Mouse (Mus musculus) heart, embryonic 13.5 days (tissue): Measurements from ENCODE around the gene Cacna1d. TPM values are rescaled to one million over a fixed set of nuclear protein-coding genes. Genes with fewer than 3 reads are reported as not detected.

ENCODE experiments used
- ATAC-seq: fragments of 200-750 bp; cut with Nextera tagmentation; 2 replicates; pipeline ENCODE4 v1.8.0; 2017; ENCODE audit warnings: moderate TSS enrichment; ENCODE audit not compliant: insufficient number of reproducible peaks, low FRiP score, low TSS enrichment; ENCODE audit errors: extremely low read depth
- H3K27ac ChIP-seq: fragments of 300-500 bp; sonication (generic); replicated peaks from 2 replicates; pipeline ENCODE4 v1.5.1; 2015; ENCODE audit warnings: moderate library complexity, mild to moderate bottlenecking, inconsistent platforms
- H3K27me3 ChIP-seq: fragments of 300-500 bp; sonication (generic); replicated peaks from 2 replicates; pipeline ENCODE4 v1.6.1; 2015; ENCODE audit warnings: mild to moderate bottlenecking, inconsistent platforms
- H3K36me3 ChIP-seq: fragments of 300-500 bp; sonication (generic); 2 replicates; pipeline ENCODE4 v1.6.1; 2015; ENCODE audit warnings: mild to moderate bottlenecking, inconsistent platforms
- H3K4me1 ChIP-seq: fragments of 300-500 bp; sonication (generic); 2 replicates; pipeline ENCODE4 v1.6.1; 2015; ENCODE audit warnings: inconsistent platforms
- H3K4me2 ChIP-seq: fragments of 300-500 bp; sonication (generic); 2 replicates; pipeline ENCODE4 v1.6.1; 2015; ENCODE audit warnings: inconsistent platforms, mild to moderate bottlenecking, moderate library complexity
- H3K4me3 ChIP-seq: fragments of 300-500 bp; sonication (generic); 2 replicates; pipeline ENCODE4 v1.5.1; 2015; ENCODE audit warnings: moderate library complexity, mild to moderate bottlenecking, inconsistent platforms
- H3K9ac ChIP-seq: fragments of 300-500 bp; sonication (generic); 2 replicates; pipeline ENCODE4 v1.6.1; 2015; ENCODE audit warnings: inconsistent platforms, mild to moderate bottlenecking, moderate library complexity
- H3K9me3 ChIP-seq: fragments of 300-500 bp; sonication (generic); 2 replicates; pipeline ENCODE4 v1.6.1; 2016; ENCODE audit warnings: inconsistent platforms
- WGBS: fragments of 180-500 bp; shearing (Covaris S2); methylation state at CpG from one replicate; pipeline ENCODE4 v1.1.7; 2015; ENCODE audit warnings: mixed read lengths; 5-methylcytosine and 5-hydroxymethylcytosine counted together
- polyA plus RNA-seq: library from polyadenylated mRNA; unstranded; fragments of >200 nt; fragmentation: Nextera tagmentation; extraction: Ambion mirVana; gene quantifications from 2 replicates; pipeline ENCODE4 v1.2.1, GENCODE M21; 2015

Gene Cacna1d
- polyA plus RNA-seq, 1 experiment from 2014 or later: 8.0 TPM

GRCm38 (mm10) chr14:30015008-30015407 lies 476.2 kb downstream of the Cacna1d start:
- H3K27ac ChIP-seq: no peak overlapping the region
- peaks cover 12% of the 10 kb centered on the region for H3K27me3 ChIP-seq
- no peaks in the 10 kb centered on the region for H3K4me1 ChIP-seq
- H3K9me3 ChIP-seq: no peaks in the 10 kb centered on the region
- no peak overlapping the region for H3K4me2 ChIP-seq
- H3K9ac ChIP-seq: no peak overlapping the region
- no peak overlapping the region for H3K4me3 ChIP-seq
- 52% methylated on average over 1 of the region's 1 CpGs for WGBS
- no peaks in the 10 kb centered on the region for H3K36me3 ChIP-seq
- no peak for ATAC-seq

DNA sequence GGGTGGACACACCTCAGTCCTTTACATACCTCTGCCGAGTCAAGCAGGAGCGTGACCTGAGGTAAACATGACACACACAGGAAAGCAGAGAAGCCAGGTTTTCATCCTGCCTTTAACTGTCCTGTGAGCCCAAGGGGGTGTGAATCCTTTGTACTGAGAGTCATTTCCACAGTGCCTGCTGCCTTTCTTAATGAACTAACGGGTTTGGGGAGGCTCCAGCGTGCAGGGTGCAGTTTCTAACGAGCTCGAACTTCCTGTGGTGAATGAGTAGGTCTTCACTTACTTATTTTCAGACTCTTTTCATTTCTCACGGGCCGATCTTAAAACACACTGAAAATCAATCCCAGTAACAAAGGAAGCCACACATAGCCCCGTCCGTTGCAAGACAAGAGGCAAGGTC lies 476.8 kb downstream of the Cacna1d start:
- ATAC-seq: no peak
- 69% methylated on average over 10 of the region's 10 CpGs for WGBS
- H3K27ac ChIP-seq: no peak overlapping the region

DNA sequence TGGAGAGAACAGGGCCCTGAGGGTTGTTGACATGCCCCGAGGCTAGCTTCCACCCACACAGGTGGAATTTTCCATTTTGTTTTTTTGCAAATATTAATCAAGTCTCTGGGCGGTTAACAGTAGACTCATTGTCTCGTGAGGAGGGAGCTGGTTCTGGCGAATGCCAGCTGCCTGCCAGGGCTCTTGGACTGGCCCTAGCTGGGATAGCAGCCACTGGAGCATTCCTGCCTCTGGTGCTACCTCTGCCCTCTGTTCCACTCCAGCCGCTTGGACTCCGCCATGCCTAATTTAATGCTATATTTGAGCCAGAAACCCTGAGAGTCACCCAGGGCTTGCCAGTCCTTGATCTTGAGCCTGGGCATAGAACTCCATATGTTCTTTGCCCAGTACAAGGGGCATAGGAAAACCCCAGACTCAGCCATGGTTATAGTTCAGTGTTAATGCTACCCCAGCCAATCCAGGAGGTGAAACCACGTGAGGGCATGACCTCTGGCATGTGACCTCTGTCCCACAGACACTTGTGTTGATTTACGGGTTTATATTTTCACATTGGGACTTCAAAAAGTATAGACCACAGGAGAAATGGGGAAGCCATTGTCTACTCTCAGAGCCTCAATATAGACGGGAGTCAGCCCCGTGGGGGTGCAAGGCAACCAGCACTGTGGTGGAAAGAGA lies 479.2 kb downstream of the Cacna1d start:
- Histone ChIP-seq H3K9me3 (no peaks in the 10 kb centered on the region), H3K36me3 (no peaks in the 10 kb centered on the region), H3K27ac (no peak overlapping the region), H3K4me1 (peaks cover 14% of the 10 kb centered on the region), H3K4me2 (no peak overlapping the region), H3K9ac (no peak overlapping the region), H3K4me3 (no peak overlapping the region), H3K27me3 (peaks cover 42% of the 10 kb centered on the region)
- ATAC-seq: no peak
- WGBS: 76% methylated on average over 10 of the region's 10 CpGs

More for the DNA sequence above, 476.8 kb downstream of the Cacna1d start:
- H3K4me3 ChIP-seq: no peak overlapping the region
- no peaks in the 10 kb centered on the region for H3K36me3 ChIP-seq
- H3K9ac ChIP-seq: no peak overlapping the region
- H3K4me2 ChIP-seq: no peak overlapping the region
- H3K27me3 ChIP-seq: peaks cover 18% of the 10 kb centered on the region
- peaks cover 2% of the 10 kb centered on the region for H3K4me1 ChIP-seq
- H3K9me3 ChIP-seq: no peaks in the 10 kb centered on the region

DNA sequence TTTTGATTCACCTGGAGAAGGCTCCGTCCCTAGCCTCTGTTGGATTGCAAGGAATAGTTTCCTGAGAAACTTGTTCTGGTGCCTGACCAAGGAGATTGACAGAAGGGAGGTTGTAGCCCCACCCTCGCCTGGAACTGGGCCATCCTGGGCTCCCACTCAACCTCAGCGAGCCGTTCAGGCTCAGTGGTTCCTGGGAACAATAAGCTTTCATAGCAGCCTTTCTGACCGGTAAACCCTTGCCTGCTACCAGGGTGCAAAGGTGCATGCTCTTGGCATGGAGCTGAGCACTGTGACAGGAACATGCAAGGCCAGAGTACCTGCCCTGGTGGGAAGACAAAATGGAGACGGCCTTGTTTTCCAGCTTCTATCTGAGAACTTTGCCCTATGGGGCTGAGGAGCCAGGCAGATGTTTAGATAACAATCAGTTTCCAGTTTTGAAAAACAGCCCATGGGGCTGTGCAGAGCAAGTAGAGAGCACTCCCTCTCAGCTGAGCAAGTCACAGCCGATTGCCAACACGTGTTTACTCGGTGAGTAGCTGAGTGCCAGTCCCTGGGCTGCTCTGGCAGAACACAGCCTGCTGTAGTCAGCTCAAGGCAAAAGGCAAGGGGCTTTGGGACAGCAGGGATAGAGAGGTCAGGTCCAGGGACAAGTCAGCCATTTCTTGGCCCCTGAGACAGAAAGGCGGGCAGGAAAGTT lies 481.2 kb downstream of the Cacna1d start:
- Histone ChIP-seq H3K36me3 (no peaks in the 10 kb centered on the region), H3K9ac (no peak overlapping the region), H3K27ac (no peak overlapping the region), H3K4me3 (no peak overlapping the region), H3K4me1 (peaks cover 14% of the 10 kb centered on the region), H3K27me3 (peaks cover 51% of the 10 kb centered on the region), H3K4me2 (peak overlapping the region; percentile 78; the same call in 1 of the 2 replicates), H3K9me3 (no peaks in the 10 kb centered on the region)
- WGBS: 66% methylated on average over 10 of the region's 10 CpGs
- no peak for ATAC-seq

- Histone ChIP-seq H3K4me1 (peaks cover 14% of the 10 kb centered on the region), H3K4me3 (peak within 1 kb of the TSS; percentile 51), H3K36me3 (no peaks in the 10 kb centered on the region), H3K4me2 (peak within 1 kb of the TSS; percentile 78), H3K9ac (peak within 1 kb of the TSS; percentile 64), H3K27ac (no peak within 1 kb of the TSS), H3K27me3 (peaks cover 55% of the 10 kb centered on the region), H3K9me3 (no peaks in the 10 kb centered on the region)
- 0 out of 2 replicates have a peak, but pooled peaks have one; percentile 26 for ATAC-seq
- WGBS: 7% methylated on average over 54 of the region's 54 CpGs
These were observed 482.3 kb downstream of the Cacna1d start, which contains the start of the genes Il17rb and Chdh for GRCm38 (mm10) chr14:30008733-30009575. Gene Il17rb, minus strand, starts transcription at chr14:30008896. Gene Chdh, plus strand, starts transcription at chr14:30009023.

GRCm38 (mm10) chr14:29999475-29999811 lies 491.8 kb downstream of the Cacna1d start:
- H3K4me2 ChIP-seq: no peak overlapping the region
- no peak overlapping the region for H3K27ac ChIP-seq
- H3K27me3 ChIP-seq: peaks cover 14% of the 10 kb centered on the region; the same call in 1 of the 2 replicates
- no peaks in the 10 kb centered on the region for H3K9me3 ChIP-seq
- 78% methylated on average over 3 of the region's 3 CpGs for WGBS
- no peak overlapping the region for H3K9ac ChIP-seq
- peaks cover 30% of the 10 kb centered on the region for H3K36me3 ChIP-seq
- no peak overlapping the region for H3K4me3 ChIP-seq
- no peak for ATAC-seq
- H3K4me1 ChIP-seq: 0 out of 2 replicates have a peak, but pooled peaks cover 11% of the 10 kb centered on the region

- Histone ChIP-seq H3K27me3 (peaks cover 10% of the 10 kb centered on the region; the same call in 1 of the 2 replicates), H3K9me3 (no peaks in the 10 kb centered on the region), H3K9ac (no peak overlapping the region), H3K4me3 (no peak overlapping the region), H3K36me3 (peaks cover 36% of the 10 kb centered on the region), H3K4me1 (0 out of 2 replicates have a peak, but pooled peaks cover 11% of the 10 kb centered on the region), H3K4me2 (no peak overlapping the region), H3K27ac (no peak overlapping the region)
- 78% methylated on average over 13 of the region's 13 CpGs for WGBS
- ATAC-seq: no peak
These were observed 492.3 kb downstream of the Cacna1d start for GRCm38 (mm10) chr14:29998747-29999474.

DNA sequence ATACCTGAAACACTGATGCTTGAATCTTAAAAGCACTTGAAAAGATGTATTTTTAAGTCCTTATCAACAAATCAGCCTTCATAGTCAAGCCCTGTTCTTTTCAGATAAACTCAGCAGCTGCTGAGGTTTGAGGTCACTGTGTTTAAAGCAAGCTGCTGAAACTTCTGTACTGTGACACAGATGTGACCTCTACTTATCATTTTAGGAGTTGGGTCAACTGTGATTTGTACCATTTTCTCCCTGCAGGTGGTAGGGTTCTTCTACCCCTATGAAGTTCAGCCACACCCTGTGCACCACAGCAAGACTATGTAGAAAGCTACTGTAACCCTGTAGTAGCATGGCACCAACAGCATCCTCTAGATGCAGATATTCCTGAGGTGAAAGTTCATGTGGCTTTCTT lies 493.9 kb downstream of the Cacna1d start:
- no peaks in the 10 kb centered on the region for H3K27me3 ChIP-seq
- H3K9me3 ChIP-seq: no peaks in the 10 kb centered on the region
- H3K27ac ChIP-seq: no peak overlapping the region
- H3K4me2 ChIP-seq: no peak overlapping the region
- H3K36me3 ChIP-seq: peaks cover 51% of the 10 kb centered on the region
- no peak overlapping the region for H3K4me3 ChIP-seq
- H3K9ac ChIP-seq: no peak overlapping the region
- no peak for ATAC-seq
- H3K4me1 ChIP-seq: 0 out of 2 replicates have a peak, but pooled peaks cover 11% of the 10 kb centered on the region

DNA sequence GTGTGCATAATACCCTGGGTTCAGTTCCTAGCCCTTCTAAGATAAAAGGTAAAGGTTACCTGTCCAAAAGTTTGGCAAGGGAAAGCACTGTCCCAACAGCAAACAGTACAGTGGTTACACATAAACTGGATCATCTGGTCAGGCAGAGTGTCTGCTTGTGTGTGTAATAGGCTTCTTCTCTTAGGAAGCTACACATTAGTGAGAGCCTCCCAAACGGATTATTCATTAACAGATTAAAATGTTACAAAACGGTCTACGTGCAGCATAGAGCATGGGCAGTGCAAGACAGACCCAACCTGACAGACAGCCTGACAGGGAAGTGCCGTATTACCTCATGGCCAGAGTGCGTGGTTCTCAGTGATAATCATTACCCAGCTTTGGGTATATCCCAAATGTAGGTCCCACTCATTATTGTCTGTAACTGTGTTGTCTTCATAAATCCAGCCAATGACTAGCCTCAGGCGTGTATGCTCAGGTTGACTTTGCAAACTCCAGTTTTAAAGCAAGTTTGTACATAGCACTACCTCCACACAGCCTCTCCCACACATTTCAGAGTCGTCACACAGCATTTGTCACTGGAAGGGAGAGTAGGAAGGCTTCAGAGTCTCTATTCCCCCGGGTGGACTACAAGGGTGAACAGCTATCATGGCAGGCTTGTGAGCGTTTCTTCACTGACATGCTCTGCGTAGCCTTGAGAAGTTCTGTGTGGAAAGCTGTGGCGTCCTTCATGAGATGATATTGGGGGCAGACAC lies 495.1 kb downstream of the Cacna1d start:
- H3K9ac ChIP-seq: no peak overlapping the region
- no peak overlapping the region for H3K4me3 ChIP-seq
- no peaks in the 10 kb centered on the region for H3K27me3 ChIP-seq
- H3K27ac ChIP-seq: no peak overlapping the region
- no peaks in the 10 kb centered on the region for H3K9me3 ChIP-seq
- no peak overlapping the region for H3K4me2 ChIP-seq
- no peak for ATAC-seq
- H3K4me1 ChIP-seq: 0 out of 2 replicates have a peak, but pooled peaks cover 11% of the 10 kb centered on the region
- H3K36me3 ChIP-seq: peaks cover 63% of the 10 kb centered on the region
- WGBS: 86% methylated on average over 11 of the region's 11 CpGs

GRCm38 (mm10) chr14:29994976-29995375 lies 496.3 kb downstream of the Cacna1d start:
- Histone ChIP-seq H3K4me2 (no peak overlapping the region), H3K36me3 (peaks cover 75% of the 10 kb centered on the region), H3K4me1 (0 out of 2 replicates have a peak, but pooled peaks cover 5% of the 10 kb centered on the region), H3K9ac (no peak overlapping the region), H3K27me3 (no peaks in the 10 kb centered on the region), H3K4me3 (no peak overlapping the region), H3K27ac (no peak overlapping the region), H3K9me3 (no peaks in the 10 kb centered on the region)
- WGBS: 84% methylated on average over 4 of the region's 4 CpGs
- no peak for ATAC-seq
